Mouse (Mus musculus) cerebellum, postnatal 36 days (tissue): ENCODE results near the gene Cacna1c.

Experiments used
- DNase-seq, 2 experiments: peaks; one replicate each; pipeline ENCODE4 v3.0.0; 2021 to 2022; ENCODE audit warnings: mixed read lengths in 2 of 2

Gene Cacna1c

DNA sequence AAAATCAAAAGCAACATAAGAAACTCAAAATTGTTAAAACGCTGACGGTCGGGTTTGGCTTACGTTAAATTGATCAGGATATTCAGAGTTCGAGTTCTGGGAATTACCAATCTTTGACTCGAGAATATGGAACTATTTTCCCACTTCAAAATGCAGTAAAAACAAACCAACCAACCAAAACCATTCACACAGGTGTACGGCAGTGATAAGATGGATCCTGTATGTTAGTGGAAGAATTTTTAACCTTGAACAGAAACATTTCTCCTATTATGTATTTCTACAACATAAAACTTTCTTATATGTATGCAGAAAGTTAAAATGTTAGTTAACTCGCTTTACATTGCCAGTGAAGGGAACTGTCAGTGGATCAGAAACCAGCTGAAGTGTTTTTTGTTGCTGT is 635.0 kb downstream of the Cacna1c start:
- DNase-seq = no peak

DNA sequence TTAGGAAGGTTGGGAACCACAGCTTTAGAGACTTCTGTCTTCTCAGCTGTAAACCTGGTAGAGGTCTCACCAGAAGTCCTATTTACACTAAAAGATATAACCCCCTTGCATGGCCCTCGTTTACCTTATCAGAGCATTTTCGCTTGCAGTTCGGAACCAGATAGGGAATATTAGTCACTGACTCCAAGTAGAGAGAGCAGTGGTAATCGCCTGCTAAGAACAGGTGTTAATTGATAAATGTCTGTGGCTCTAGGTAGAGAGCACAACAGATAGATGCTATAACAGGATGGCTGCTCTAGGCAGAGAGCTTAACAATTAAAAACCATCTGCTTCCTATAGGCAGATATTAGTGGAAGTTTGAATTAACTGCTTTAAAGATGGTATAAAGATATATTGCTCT is 657.6 kb downstream of the Cacna1c start:
- DNase-seq = no peak
